Mouse (Mus musculus) neural tube, embryonic 11.5 days (tissue): ENCODE data around the gene Psmd6. TPM values are rescaled to one million over a fixed set of nuclear protein-coding genes. Genes with fewer than 3 reads are reported as not detected.

Experiments
- ATAC-seq: fragments of 200-750 bp; cut with Nextera tagmentation; 2 replicates; pipeline ENCODE4 v1.8.0; 2017; ENCODE audit warnings: moderate number of reproducible peaks, mild to moderate bottlenecking, moderate TSS enrichment, moderate library complexity; ENCODE audit not compliant: insufficient read depth, low FRiP score, low TSS enrichment
- DNase-seq: peaks from one replicate; pipeline ENCODE4 v3.0.0-alpha.2; 2015; ENCODE audit warnings: low spot score
- H3K27ac ChIP-seq: fragments of 300-500 bp; sonication (generic); 2 replicates; pipeline ENCODE4 v1.5.1; 2014; ENCODE audit warnings: low read depth, mild to moderate bottlenecking, low read length
- H3K27me3 ChIP-seq: fragments of 300-500 bp; sonication (generic); 2 replicates; pipeline ENCODE4 v1.6.1; 2014; ENCODE audit warnings: mild to moderate bottlenecking, low read length, mixed read lengths; ENCODE audit not compliant: control insufficient read depth, insufficient read depth
- H3K36me3 ChIP-seq: fragments of 300-500 bp; sonication (generic); 2 replicates; pipeline ENCODE4 v1.6.1; 2014; ENCODE audit warnings: mild to moderate bottlenecking, low read length, moderate library complexity, mixed read lengths; ENCODE audit not compliant: control insufficient read depth, insufficient read depth
- H3K4me1 ChIP-seq: fragments of 300-500 bp; sonication (generic); 2 replicates; pipeline ENCODE4 v1.6.1; 2014; ENCODE audit warnings: low read length, mixed read lengths; ENCODE audit not compliant: control insufficient read depth, insufficient read depth
- H3K4me2 ChIP-seq: fragments of 300-500 bp; sonication (generic); 2 replicates; pipeline ENCODE4 v1.6.1; 2014; ENCODE audit warnings: low read depth, mild to moderate bottlenecking, moderate library complexity
- H3K4me3 ChIP-seq: fragments of 300-500 bp; sonication (generic); 2 replicates; pipeline ENCODE4 v1.5.1; 2014; ENCODE audit warnings: low read depth, low read length
- H3K9ac ChIP-seq: fragments of 300-500 bp; sonication (generic); 2 replicates; pipeline ENCODE4 v1.6.1; 2014; ENCODE audit warnings: mild to moderate bottlenecking, low read length
- H3K9me3 ChIP-seq: fragments of 300-500 bp; sonication (generic); 2 replicates; pipeline ENCODE4 v1.6.1; 2016; ENCODE audit warnings: low read length; ENCODE audit not compliant: control insufficient read depth
- WGBS: fragments of 180-500 bp; shearing (Covaris S2); extraction: QIAGEN DNeasy Blood & Tissue Kit; methylation state at CpG from one replicate; pipeline ENCODE4 v1.1.7; 2014; 5-methylcytosine and 5-hydroxymethylcytosine counted together
- polyA plus RNA-seq: library from polyadenylated mRNA; unstranded; fragments of >200 nt; fragmentation: Nextera tagmentation; extraction: Ambion mirVana; gene quantifications from 2 replicates; pipeline ENCODE4 v1.2.1, GENCODE M21; 2014

Gene Psmd6
- polyA plus RNA-seq, 1 experiment from 2014 or later, result 319 TPM

GRCm38 (mm10) chr14:14088016-14088791 is 32.6 kb downstream of the Psmd6 start:
- Histone ChIP-seq H3K4me1 (no peaks in the 10 kb centered on the region), H3K27me3 (no peaks in the 10 kb centered on the region), H3K27ac (no peak overlapping the region), H3K36me3 (no peaks in the 10 kb centered on the region), H3K4me3 (no peak overlapping the region), H3K9ac (no peak overlapping the region), H3K4me2 (no peak overlapping the region), H3K9me3 (no peaks in the 10 kb centered on the region)
- no peak for ATAC-seq
- 89% methylated on average over 9 of the region's 9 CpGs for WGBS
- DNase-seq, result no peak

DNA sequence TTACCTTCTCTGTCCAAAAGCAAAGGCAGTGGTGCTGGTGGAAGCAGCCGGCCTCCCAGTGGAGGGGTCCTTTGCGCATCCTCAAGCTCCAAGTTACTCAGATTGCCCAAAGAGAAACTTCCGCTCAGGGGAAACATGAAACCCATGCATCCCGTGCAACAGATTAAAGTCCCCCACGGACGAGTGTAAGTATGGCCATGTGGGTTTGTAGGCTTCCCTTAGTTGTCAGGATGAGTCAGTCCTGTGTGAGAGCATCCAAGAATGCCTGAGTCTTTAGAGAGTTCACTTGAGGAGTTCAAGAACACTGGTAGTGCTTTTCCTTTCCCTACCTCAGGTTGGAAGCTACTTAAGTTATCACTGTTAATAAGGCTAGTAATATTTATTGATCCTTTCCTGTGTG is 33.4 kb downstream of the Psmd6 start:
- Histone ChIP-seq H3K4me3 (no peak overlapping the region), H3K27me3 (no peaks in the 10 kb centered on the region), H3K4me1 (no peaks in the 10 kb centered on the region), H3K4me2 (no peak overlapping the region), H3K9me3 (no peaks in the 10 kb centered on the region), H3K36me3 (no peaks in the 10 kb centered on the region), H3K9ac (no peak overlapping the region), H3K27ac (no peak overlapping the region)
- no peak for DNase-seq
- ATAC-seq, result no peak
- WGBS, result 90% methylated on average over 6 of the region's 6 CpGs

GRCm38 (mm10) chr14:14086711-14087263 is 34.0 kb downstream of the Psmd6 start:
- ATAC-seq (no peak), DNase-seq (no peak)
- 90% methylated on average over 4 of the region's 4 CpGs for WGBS

DNA sequence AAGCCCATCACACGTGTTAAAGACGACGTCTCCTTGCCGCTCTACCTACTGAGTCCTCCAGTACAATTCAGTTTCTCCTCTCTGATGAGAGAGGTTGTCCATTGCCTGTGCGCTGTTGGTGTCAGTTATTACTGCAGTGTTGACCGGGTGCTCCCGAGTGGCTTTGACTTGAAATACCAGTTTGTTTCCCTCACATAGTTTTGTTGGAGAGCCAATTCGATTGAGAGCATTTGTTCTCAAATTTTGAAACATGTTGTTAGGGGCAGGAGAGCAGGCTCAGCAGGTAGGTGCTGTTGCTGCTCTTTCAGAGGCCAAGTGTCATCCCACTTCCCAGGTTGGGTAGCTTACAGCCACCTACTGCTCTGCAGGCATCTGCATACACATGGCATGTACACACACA is 37.0 kb downstream of the Psmd6 start:
- H3K9ac ChIP-seq, result no peak overlapping the region
- H3K36me3 ChIP-seq, result no peaks in the 10 kb centered on the region
- ATAC-seq (no peak), DNase-seq (no peak)
- 93% methylated on average over 8 of the region's 8 CpGs for WGBS
- no peak overlapping the region for H3K4me2 ChIP-seq
- no peak overlapping the region for H3K27ac ChIP-seq
- H3K4me3 ChIP-seq, result no peak overlapping the region
- H3K4me1 ChIP-seq, result no peaks in the 10 kb centered on the region
- H3K9me3 ChIP-seq, result no peaks in the 10 kb centered on the region
- H3K27me3 ChIP-seq, result no peaks in the 10 kb centered on the region

More at GRCm38 (mm10) chr14:14086711-14087263, 34.0 kb downstream of the Psmd6 start:
- no peak overlapping the region for H3K9ac ChIP-seq
- no peak overlapping the region for H3K4me2 ChIP-seq
- no peak overlapping the region for H3K27ac ChIP-seq
- no peaks in the 10 kb centered on the region for H3K9me3 ChIP-seq
- H3K4me1 ChIP-seq, result no peaks in the 10 kb centered on the region
- no peak overlapping the region for H3K4me3 ChIP-seq
- H3K36me3 ChIP-seq, result no peaks in the 10 kb centered on the region
- no peaks in the 10 kb centered on the region for H3K27me3 ChIP-seq

DNA sequence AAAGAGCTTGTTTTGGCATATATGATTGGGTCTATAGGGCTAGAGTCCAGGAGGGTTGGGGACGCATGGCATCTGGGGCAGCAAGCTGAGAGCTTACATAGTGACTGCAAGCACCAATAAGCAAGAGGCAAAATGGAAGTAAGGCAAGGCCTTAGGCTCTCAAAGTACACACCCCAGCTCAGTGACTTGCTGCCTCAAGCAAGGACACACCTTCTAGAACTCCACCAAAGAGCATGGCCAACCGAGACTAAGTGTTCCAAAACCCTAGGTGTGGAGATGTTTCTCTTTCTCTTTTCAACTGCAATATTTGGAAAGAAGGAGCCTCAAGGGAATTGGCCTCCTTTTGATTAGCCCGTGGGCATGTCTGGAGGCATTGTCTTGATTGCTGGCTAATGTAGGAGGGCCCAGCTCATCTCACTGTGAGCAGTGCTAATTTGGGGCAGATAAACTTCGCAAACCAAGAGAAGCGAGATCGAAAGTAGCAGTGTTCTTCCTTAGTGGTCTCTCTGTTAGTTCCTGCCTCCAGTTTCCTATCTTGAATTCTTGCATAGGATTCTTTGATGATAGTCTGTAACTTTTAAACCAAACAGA is 40.1 kb downstream of the Psmd6 start:
- DNase-seq (no peak), ATAC-seq (no peak)
- Histone ChIP-seq H3K27ac (no peak overlapping the region), H3K4me3 (no peak overlapping the region), H3K9me3 (no peaks in the 10 kb centered on the region), H3K4me2 (no peak overlapping the region), H3K36me3 (no peaks in the 10 kb centered on the region), H3K9ac (no peak overlapping the region), H3K27me3 (no peaks in the 10 kb centered on the region), H3K4me1 (no peaks in the 10 kb centered on the region)
- 89% methylated on average over 6 of the region's 6 CpGs for WGBS

DNA sequence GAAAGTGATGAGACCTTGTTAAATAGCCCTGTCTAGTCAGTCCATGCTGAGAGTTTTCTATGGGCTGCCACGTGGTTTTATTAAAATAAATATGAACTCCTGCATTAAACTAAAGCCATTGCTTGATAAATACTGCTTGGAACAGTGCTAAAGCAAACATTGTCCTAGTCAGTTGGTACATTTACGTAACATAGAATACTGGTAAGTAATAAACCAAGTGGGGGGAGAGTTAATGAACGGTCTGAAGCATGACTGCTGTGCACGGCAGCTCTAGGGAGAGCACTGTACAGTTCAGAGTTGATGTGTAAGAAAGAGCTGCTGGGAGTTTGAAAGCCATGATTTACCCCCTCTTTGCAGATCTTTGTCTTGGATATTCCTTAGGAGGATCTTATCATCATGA is 49.3 kb downstream of the Psmd6 start:
- Histone ChIP-seq H3K27ac (peak overlapping the region; percentile 67), H3K4me1 (peaks cover 14% of the 10 kb centered on the region), H3K27me3 (no peaks in the 10 kb centered on the region), H3K4me2 (peak overlapping the region; percentile 7; the same call in 1 of the 2 replicates), H3K4me3 (no peak overlapping the region), H3K9me3 (no peaks in the 10 kb centered on the region), H3K9ac (no peak overlapping the region; the same call in 1 of the 2 replicates), H3K36me3 (no peaks in the 10 kb centered on the region)
- WGBS, result 49% methylated on average over 4 of the region's 4 CpGs
- ATAC-seq, result no peak
- DNase-seq, result no peak

GRCm38 (mm10) chr14:14070541-14071315 is 50.1 kb downstream of the Psmd6 start:
- Histone ChIP-seq H3K4me2 (peak overlapping the region; percentile 7; the same call in 1 of the 2 replicates), H3K9ac (no peak overlapping the region; the same call in 1 of the 2 replicates), H3K4me3 (no peak overlapping the region), H3K4me1 (peaks cover 14% of the 10 kb centered on the region), H3K9me3 (no peaks in the 10 kb centered on the region), H3K27ac (peak overlapping the region; percentile 67), H3K36me3 (no peaks in the 10 kb centered on the region), H3K27me3 (no peaks in the 10 kb centered on the region)
- ATAC-seq (peak; percentile 95), DNase-seq (peak; percentile 57)
- WGBS, result 20% methylated on average over 6 of the region's 6 CpGs

DNA sequence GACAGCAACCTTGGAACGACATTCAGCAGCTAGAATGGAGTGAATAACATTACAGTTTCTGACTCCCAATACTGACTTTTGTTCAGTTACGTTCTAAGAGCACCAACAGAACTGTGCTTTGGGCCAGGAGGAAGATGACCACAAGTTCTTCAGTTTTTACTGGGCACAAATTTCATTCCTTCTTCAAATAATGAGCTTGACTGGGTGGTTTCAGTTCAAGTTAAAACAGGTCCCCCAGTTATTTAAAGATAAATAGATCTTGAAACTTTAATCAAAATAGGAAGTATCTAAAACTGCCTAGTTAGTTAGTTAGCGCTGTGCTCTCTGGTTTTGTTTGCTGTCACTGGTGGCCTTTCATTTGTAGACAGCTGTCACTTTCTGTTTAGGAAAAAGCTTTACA is 52.2 kb downstream of the Psmd6 start:
- no peaks in the 10 kb centered on the region for H3K36me3 ChIP-seq
- H3K27me3 ChIP-seq, result no peaks in the 10 kb centered on the region
- WGBS, result 55% methylated on average over 3 of the region's 3 CpGs
- H3K4me3 ChIP-seq, result no peak overlapping the region
- H3K27ac ChIP-seq, result no peak overlapping the region
- no peak overlapping the region for H3K4me2 ChIP-seq
- no peak overlapping the region for H3K9ac ChIP-seq
- DNase-seq (no peak), ATAC-seq (no peak)
- H3K4me1 ChIP-seq, result peaks cover 14% of the 10 kb centered on the region
- H3K9me3 ChIP-seq, result no peaks in the 10 kb centered on the region
